Mouse (Mus musculus) kidney, embryonic 16.5 days (tissue): ENCODE data around the gene Abcc4. TPM values are rescaled to one million over a fixed set of nuclear protein-coding genes. Genes with fewer than 3 reads are reported as not detected.

ENCODE experiments used
- ATAC-seq: fragments of 200-750 bp; cut with Nextera tagmentation; 2 replicates; pipeline ENCODE4 v1.8.0; 2017; ENCODE audit warnings: moderate TSS enrichment; ENCODE audit not compliant: low FRiP score, low TSS enrichment
- H3K27ac ChIP-seq: fragments of 300-500 bp; sonication (generic); 2 replicates; pipeline ENCODE4 v1.5.1; 2014; ENCODE audit warnings: low read length
- H3K27me3 ChIP-seq: fragments of 300-500 bp; sonication (generic); 2 replicates; pipeline ENCODE4 v1.6.1; 2014; ENCODE audit warnings: low read length, control low read depth, mixed read lengths; ENCODE audit not compliant: insufficient read depth
- H3K36me3 ChIP-seq: fragments of 300-500 bp; sonication (generic); 2 replicates; pipeline ENCODE4 v1.6.1; 2014; ENCODE audit warnings: low read length, control low read depth, mixed read lengths; ENCODE audit not compliant: insufficient read depth
- H3K4me1 ChIP-seq: fragments of 300-500 bp; sonication (generic); 2 replicates; pipeline ENCODE4 v1.6.1; 2014; ENCODE audit warnings: low read length, control low read depth, mixed read lengths; ENCODE audit not compliant: insufficient read depth
- H3K4me2 ChIP-seq: fragments of 300-500 bp; sonication (generic); replicated peaks from 2 replicates; pipeline ENCODE4 v1.6.1; 2014; ENCODE audit warnings: low read depth, low read length
- H3K4me3 ChIP-seq: fragments of 300-500 bp; sonication (generic); 2 replicates; pipeline ENCODE4 v1.5.1; 2014; ENCODE audit warnings: mild to moderate bottlenecking, low read length
- H3K9ac ChIP-seq: fragments of 300-500 bp; sonication (generic); replicated peaks from 2 replicates; pipeline ENCODE4 v1.6.1; 2014; ENCODE audit warnings: low read length
- H3K9me3 ChIP-seq: fragments of 300-500 bp; sonication (generic); 2 replicates; pipeline ENCODE4 v1.6.1; 2016; ENCODE audit warnings: low read length, control low read depth
- WGBS: fragments of 180-500 bp; shearing (Covaris S2); extraction: QIAGEN DNeasy Blood & Tissue Kit; methylation state at CpG from one replicate; pipeline ENCODE4 v1.1.7; 2014; 5-methylcytosine and 5-hydroxymethylcytosine counted together
- microRNA-seq: library from miRNA; unstranded; fragments of <30 nt; microRNA quantifications from one replicate; pipeline ENCODE4, GENCODE M21; 2016
- polyA plus RNA-seq: library from polyadenylated mRNA; unstranded; fragments of >200 nt; fragmentation: Nextera tagmentation; extraction: Ambion mirVana; gene quantifications from 2 replicates; pipeline ENCODE4 v1.2.1, GENCODE M21; 2015

Gene Abcc4
- polyA plus RNA-seq, 1 experiment from 2014 or later, result 7.4 TPM

DNA sequence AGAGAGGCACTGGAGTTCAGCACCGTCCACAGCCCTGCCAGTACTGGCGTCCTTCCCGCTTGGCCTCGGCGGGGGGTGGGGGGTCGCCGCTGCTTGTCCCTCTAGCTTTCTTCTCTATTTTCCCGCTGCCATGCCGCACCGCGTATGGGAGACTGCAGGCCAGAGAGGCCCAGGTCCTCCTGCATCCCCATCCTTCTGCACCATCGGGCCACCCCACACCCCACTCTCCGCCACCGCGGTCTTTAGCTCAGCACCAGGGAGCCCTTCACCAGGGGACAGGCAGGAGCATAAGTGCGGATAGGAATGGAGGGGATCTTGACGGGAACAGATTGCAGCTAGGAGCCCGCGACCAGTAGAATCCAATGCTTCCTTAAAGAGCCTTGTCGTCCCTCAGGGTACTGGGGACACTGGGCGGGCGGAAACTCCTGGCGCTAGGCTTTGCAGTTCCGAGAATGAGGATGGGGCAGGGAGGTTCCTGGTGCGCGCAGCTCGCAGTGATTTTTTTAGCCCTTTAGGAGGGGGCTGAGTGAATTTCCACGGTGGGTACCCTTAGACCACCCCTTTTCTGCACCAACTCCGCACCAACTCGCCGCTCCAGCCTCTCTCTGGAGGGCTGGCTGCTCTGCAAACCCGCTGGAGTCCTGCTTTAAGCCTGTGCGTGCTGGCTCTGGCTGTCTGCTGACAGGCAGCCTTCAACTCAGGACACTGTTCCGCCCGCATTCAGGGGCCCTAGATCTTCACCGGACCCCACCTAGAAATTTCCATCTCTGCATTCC, 268.7 kb downstream of the Abcc4 start:
- ATAC-seq, result peak; percentile 72
- Histone ChIP-seq H3K9ac (peak overlapping the region; percentile 38), H3K27ac (no peak overlapping the region)

DNA sequence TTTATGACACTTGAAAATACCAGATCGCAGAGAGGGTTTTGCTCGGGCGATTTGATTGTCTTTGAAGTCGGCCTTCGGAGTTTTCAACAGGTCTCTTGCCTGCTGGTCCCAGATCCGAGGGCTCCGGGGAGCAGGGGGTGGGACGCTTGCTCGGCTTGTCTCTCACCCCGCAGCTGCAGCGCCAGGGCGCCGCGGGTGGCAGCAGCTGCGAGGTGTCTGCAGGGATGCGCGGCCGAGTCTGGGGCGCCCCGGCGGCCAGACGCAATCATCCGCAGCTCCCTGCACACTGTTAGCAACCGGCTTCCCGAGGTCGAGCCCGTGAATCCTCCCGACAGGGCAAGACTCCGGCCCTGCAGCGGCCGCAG, 269.2 kb downstream of the Abcc4 start:
- no peaks in the 10 kb centered on the region for H3K9me3 ChIP-seq
- H3K27ac ChIP-seq, result no peak overlapping the region
- no peaks in the 10 kb centered on the region for H3K36me3 ChIP-seq
- H3K27me3 ChIP-seq, result peaks cover 78% of the 10 kb centered on the region
- H3K4me2 ChIP-seq, result peak overlapping the region; percentile 77
- peak overlapping the region; percentile 50 for H3K4me3 ChIP-seq
- ATAC-seq, result peak; percentile 93
- under 1% methylated on average over 31 of the region's 31 CpGs for WGBS
- H3K4me1 ChIP-seq, result peaks cover 15% of the 10 kb centered on the region
- H3K9ac ChIP-seq, result peak overlapping the region; percentile 38

More for the DNA sequence above, 268.7 kb downstream of the Abcc4 start:
- no peaks in the 10 kb centered on the region for H3K9me3 ChIP-seq
- peaks cover 15% of the 10 kb centered on the region for H3K4me1 ChIP-seq
- peak overlapping the region; percentile 77 for H3K4me2 ChIP-seq
- H3K36me3 ChIP-seq, result no peaks in the 10 kb centered on the region
- peaks cover 82% of the 10 kb centered on the region for H3K27me3 ChIP-seq
- H3K4me3 ChIP-seq, result peak overlapping the region; percentile 50
- WGBS, result under 1% methylated on average over 36 of the region's 36 CpGs

DNA sequence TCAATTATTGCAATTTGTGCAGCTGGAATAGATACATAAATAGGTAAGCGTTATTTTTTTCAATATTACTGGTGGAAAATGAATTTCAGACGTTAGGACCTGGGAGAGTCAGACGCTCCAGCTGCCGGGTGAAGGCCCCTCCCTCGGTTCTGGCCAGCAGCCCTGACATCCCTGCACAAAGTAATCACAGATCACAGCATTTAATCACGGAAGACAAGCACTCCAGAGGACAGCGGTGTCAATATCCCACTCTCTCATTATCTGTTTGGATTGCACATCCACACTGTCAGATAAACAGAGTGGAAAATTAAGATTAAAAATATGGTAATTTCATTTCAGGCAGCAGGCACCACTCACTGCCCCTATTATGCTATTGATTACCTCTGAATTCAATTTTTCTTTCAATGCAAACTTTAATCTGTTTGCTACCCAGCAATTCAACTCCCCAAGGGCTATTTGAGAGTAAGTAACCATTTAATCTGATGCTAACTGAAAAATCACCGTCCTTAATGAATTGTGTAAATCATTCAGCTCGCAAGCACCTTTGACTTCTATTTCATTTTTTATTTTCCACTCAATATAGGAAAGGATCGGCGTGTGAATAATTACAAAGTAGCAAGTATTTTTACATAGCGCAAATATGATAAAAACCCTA, 270.2 kb downstream of the Abcc4 start:
- 32% methylated on average over 12 of the region's 12 CpGs for WGBS
- Histone ChIP-seq H3K4me3 (no peak overlapping the region), H3K27ac (no peak overlapping the region), H3K4me1 (peaks cover 15% of the 10 kb centered on the region), H3K9ac (no peak overlapping the region), H3K36me3 (no peaks in the 10 kb centered on the region), H3K9me3 (no peaks in the 10 kb centered on the region), H3K4me2 (no peak overlapping the region), H3K27me3 (peaks cover 68% of the 10 kb centered on the region)
- ATAC-seq, result no peak

DNA sequence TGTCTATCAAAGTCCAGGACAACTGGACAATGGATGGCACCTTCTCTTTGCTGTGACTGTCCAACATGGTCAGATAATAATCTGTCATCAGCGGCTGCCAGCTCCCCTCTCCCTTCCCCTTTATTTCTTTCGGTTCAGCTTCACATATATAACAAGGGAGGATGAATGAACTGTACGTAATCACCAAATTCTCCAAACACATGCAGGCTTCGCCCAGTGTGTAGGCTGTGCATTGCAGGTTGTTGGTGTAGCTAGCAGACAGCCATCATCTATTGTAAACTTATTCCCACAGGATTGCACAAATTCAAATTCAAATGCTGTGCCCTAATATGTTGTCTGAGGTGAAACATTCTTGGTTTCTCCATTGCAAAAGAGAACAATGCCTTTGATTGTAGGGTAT, 271.2 kb downstream of the Abcc4 start:
- Histone ChIP-seq H3K27me3 (peaks cover 61% of the 10 kb centered on the region), H3K9ac (no peak overlapping the region), H3K4me1 (peaks cover 15% of the 10 kb centered on the region), H3K36me3 (no peaks in the 10 kb centered on the region), H3K4me2 (no peak overlapping the region), H3K27ac (no peak overlapping the region), H3K9me3 (no peaks in the 10 kb centered on the region), H3K4me3 (no peak overlapping the region)
- no peak for ATAC-seq
- WGBS, result 77% methylated on average over 4 of the region's 4 CpGs

DNA sequence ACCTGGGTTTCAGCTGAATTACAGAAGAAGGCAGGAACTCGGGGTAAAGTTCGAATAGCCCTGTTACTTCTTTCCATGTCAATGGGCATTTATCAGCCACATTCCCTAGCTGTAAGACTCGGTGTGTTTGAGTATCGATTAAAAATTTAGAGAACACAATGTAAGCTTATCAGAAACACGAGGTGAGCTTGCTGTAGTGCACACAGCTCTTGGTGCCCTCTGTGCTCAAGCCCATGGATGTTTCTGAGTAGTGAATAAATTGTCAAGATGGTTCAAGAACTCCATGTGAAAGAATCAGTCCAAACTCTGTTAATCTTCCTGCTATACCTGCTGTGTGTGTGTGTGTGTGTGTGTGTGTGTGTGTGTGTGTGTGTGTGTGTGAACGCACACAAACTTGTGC, 272.2 kb downstream of the Abcc4 start:
- no peak overlapping the region for H3K27ac ChIP-seq
- no peak overlapping the region for H3K4me2 ChIP-seq
- no peak overlapping the region for H3K4me3 ChIP-seq
- no peak for ATAC-seq
- H3K9me3 ChIP-seq, result no peaks in the 10 kb centered on the region
- peaks cover 15% of the 10 kb centered on the region for H3K4me1 ChIP-seq
- WGBS, result 70% methylated on average over 6 of the region's 6 CpGs
- no peaks in the 10 kb centered on the region for H3K36me3 ChIP-seq
- peaks cover 51% of the 10 kb centered on the region for H3K27me3 ChIP-seq
- H3K9ac ChIP-seq, result no peak overlapping the region

Small RNA genes lying within 50 kb of the gene (microRNA-seq; reads per million reads assigned to microRNA genes)
- gene Mir6391, result not detected

Other genes starting within 250 kb of the Abcc4 start
- gene Cldn10, start 81.7 kb upstream of the Abcc4 start, polyA plus RNA-seq, result 41.3 and 49.3 TPM in 2 replicates
- 15.8 and 18.6 TPM in 2 replicates for gene Dzip1, start 219.2 kb upstream of the Abcc4 start, polyA plus RNA-seq
- 48.9 and 52.3 TPM in 2 replicates for gene Dnajc3, start 231.8 kb upstream of the Abcc4 start, polyA plus RNA-seq